Mouse (Mus musculus) lung, embryonic 14.5 days (tissue): ENCODE measurements around the gene Gm20388. TPM values are rescaled to one million over a fixed set of nuclear protein-coding genes. Genes with fewer than 3 reads are reported as not detected.

Experiments used
- ATAC-seq: fragments of 200-750 bp; cut with Nextera tagmentation; 2 replicates; pipeline ENCODE4 v1.8.0; 2017; ENCODE audit warnings: mild to moderate bottlenecking, moderate TSS enrichment, moderate library complexity; ENCODE audit not compliant: insufficient read depth
- DNase-seq: peaks from one replicate; pipeline ENCODE4 v3.0.0-alpha.2; 2015
- H3K27ac ChIP-seq: fragments of 300-500 bp; sonication (generic); 2 replicates; pipeline ENCODE4 v1.5.1; 2014; ENCODE audit warnings: low read depth, mild to moderate bottlenecking, moderate library complexity
- H3K27me3 ChIP-seq: fragments of 300-500 bp; sonication (generic); 2 replicates; pipeline ENCODE4 v1.6.1; 2014; ENCODE audit warnings: low read length, control low read depth; ENCODE audit not compliant: insufficient read depth
- H3K36me3 ChIP-seq: fragments of 300-500 bp; sonication (generic); 2 replicates; pipeline ENCODE4 v1.6.1; 2014; ENCODE audit warnings: control low read depth; ENCODE audit not compliant: insufficient read depth
- H3K4me1 ChIP-seq: fragments of 300-500 bp; sonication (generic); 2 replicates; pipeline ENCODE4 v1.6.1; 2014; ENCODE audit warnings: antibody characterized with exemption, control low read depth; ENCODE audit not compliant: insufficient read depth
- H3K4me2 ChIP-seq: fragments of 300-500 bp; sonication (generic); 2 replicates; pipeline ENCODE4 v1.6.1; 2014; ENCODE audit warnings: mild to moderate bottlenecking
- H3K4me3 ChIP-seq: fragments of 300-500 bp; sonication (generic); 2 replicates; pipeline ENCODE4 v1.5.1; 2014; ENCODE audit warnings: low read depth, low read length
- H3K9ac ChIP-seq: fragments of 300-500 bp; sonication (generic); 2 replicates; pipeline ENCODE4 v1.6.1; 2014
- H3K9me3 ChIP-seq: fragments of 300-500 bp; sonication (generic); 2 replicates; pipeline ENCODE4 v1.6.1; 2016; ENCODE audit warnings: low read depth, low read length, control low read depth
- CTCF ChIP-seq: IDR thresholded peaks from 2 replicates; pipeline ENCODE4 v1.5.1; 2016; ENCODE audit warnings: antibody characterized with exemption, low read depth
- WGBS: fragments of 180-500 bp; shearing (Covaris S2); extraction: QIAGEN DNeasy Blood & Tissue Kit; methylation state at CpG from one replicate; pipeline ENCODE4 v1.1.7; 2014; 5-methylcytosine and 5-hydroxymethylcytosine counted together
- polyA plus RNA-seq: library from polyadenylated mRNA; unstranded; fragments of >200 nt; fragmentation: Nextera tagmentation; extraction: Ambion mirVana; gene quantifications from 2 replicates; pipeline ENCODE4 v1.2.1, GENCODE M21; 2014

The Gm20388 gene
- polyA plus RNA-seq, 1 experiment from 2014 or later, result not detected

GRCm38 (mm10) chr8:121326164-121326910, 1415.7 kb downstream of the Gm20388 start:
- Histone ChIP-seq H3K9ac (no peak overlapping the region), H3K4me2 (no peak overlapping the region), H3K9me3 (no peaks in the 10 kb centered on the region), H3K4me1 (peaks cover 13% of the 10 kb centered on the region), H3K4me3 (no peak overlapping the region), H3K36me3 (no peaks in the 10 kb centered on the region), H3K27ac (no peak overlapping the region), H3K27me3 (no peaks in the 10 kb centered on the region)
- DNase-seq (peak; percentile 69), ATAC-seq (peak; percentile 49)
- WGBS, result 40% methylated on average over 18 of the region's 18 CpGs
- TF ChIP-seq CTCF, result no peak

DNA sequence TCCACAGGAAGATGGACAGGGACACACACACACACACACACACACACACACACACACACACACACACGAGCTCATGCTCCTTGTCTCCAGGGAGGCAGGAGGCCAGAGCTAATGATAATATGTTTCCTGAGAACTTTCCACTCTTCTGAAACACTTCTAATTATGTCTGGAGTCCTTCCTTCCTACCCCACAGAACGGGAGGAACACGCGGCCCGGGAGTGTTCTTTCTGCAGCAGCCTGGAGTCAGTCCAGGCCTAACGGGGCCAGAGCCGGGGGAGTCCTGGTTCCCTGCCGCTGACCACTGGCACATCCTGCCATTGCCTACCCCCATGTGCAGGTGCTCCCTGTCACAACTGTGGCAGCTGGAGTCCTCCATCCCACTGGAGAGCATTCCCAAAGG, 1421.8 kb downstream of the Gm20388 start:
- ATAC-seq (no peak), DNase-seq (peak; percentile 54)
- TF ChIP-seq CTCF, result no peak
- Histone ChIP-seq H3K9me3 (no peaks in the 10 kb centered on the region), H3K4me3 (no peak overlapping the region), H3K36me3 (no peaks in the 10 kb centered on the region), H3K9ac (no peak overlapping the region), H3K27me3 (no peaks in the 10 kb centered on the region), H3K27ac (no peak overlapping the region), H3K4me1 (peaks cover 9% of the 10 kb centered on the region), H3K4me2 (no peak overlapping the region)
- WGBS, result 32% methylated on average over 8 of the region's 8 CpGs

- peak overlapping the region; percentile 78; the same call in 1 of the 2 replicates for H3K27ac ChIP-seq
- peak overlapping the region; percentile 36 for H3K9ac ChIP-seq
- peak; percentile 64 for ATAC-seq
- WGBS, result 31% methylated on average over 33 of the region's 33 CpGs
- H3K4me2 ChIP-seq, result no peak overlapping the region
- no peaks in the 10 kb centered on the region for H3K36me3 ChIP-seq
- H3K4me3 ChIP-seq, result no peak overlapping the region
- peak; percentile 68 for DNase-seq
- no peaks in the 10 kb centered on the region for H3K9me3 ChIP-seq
- peaks cover 9% of the 10 kb centered on the region for H3K4me1 ChIP-seq
- no peaks in the 10 kb centered on the region for H3K27me3 ChIP-seq
- no peak for TF ChIP-seq CTCF
Observed at GRCm38 (mm10) chr8:121334495-121335424, 1424.1 kb downstream of the Gm20388 start.

DNA sequence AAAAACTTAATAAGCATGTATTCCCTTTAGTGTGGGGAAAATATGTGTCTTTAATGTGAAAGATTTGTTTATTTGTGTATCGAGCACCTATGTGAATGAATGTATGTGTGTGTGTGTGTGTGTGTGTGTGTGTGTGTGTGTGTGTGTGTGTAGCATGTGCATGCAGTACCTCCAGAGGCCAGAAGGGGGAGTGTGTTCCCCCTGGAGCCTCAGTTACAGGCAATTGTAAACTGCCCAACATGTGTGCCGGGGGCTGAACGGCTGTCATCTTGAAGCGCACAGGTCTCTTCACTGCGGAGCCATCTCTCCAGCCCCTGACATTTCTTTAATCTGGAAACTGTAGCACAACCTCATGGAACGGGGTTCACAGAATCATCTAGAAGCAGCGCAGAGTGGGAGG, 1425.0 kb downstream of the Gm20388 start:
- 95% methylated on average over 7 of the region's 7 CpGs for WGBS
- no peak overlapping the region for H3K27ac ChIP-seq
- TF ChIP-seq CTCF, result peak; percentile 53

GRCm38 (mm10) chr8:121342931-121343330, 1432.3 kb downstream of the Gm20388 start:
- H3K4me2 ChIP-seq, result no peak overlapping the region
- peak; percentile 24; the same call in 1 of the 2 replicates for ATAC-seq
- H3K9me3 ChIP-seq, result no peaks in the 10 kb centered on the region
- H3K4me1 ChIP-seq, result peaks cover 21% of the 10 kb centered on the region
- no peak for TF ChIP-seq CTCF
- no peaks in the 10 kb centered on the region for H3K27me3 ChIP-seq
- H3K27ac ChIP-seq, result peak overlapping the region; percentile 70
- WGBS, result 25% methylated on average over 13 of the region's 13 CpGs
- H3K4me3 ChIP-seq, result no peak overlapping the region
- peak; percentile 70 for DNase-seq
- no peak overlapping the region for H3K9ac ChIP-seq
- H3K36me3 ChIP-seq, result no peaks in the 10 kb centered on the region

More for the DNA sequence above, 1425.0 kb downstream of the Gm20388 start:
- H3K4me3 ChIP-seq, result no peak overlapping the region
- no peak overlapping the region for H3K9ac ChIP-seq
- no peaks in the 10 kb centered on the region for H3K36me3 ChIP-seq
- ATAC-seq (no peak), DNase-seq (no peak)
- no peaks in the 10 kb centered on the region for H3K9me3 ChIP-seq
- no peaks in the 10 kb centered on the region for H3K27me3 ChIP-seq
- no peak overlapping the region for H3K4me2 ChIP-seq
- H3K4me1 ChIP-seq, result peaks cover 9% of the 10 kb centered on the region

DNA sequence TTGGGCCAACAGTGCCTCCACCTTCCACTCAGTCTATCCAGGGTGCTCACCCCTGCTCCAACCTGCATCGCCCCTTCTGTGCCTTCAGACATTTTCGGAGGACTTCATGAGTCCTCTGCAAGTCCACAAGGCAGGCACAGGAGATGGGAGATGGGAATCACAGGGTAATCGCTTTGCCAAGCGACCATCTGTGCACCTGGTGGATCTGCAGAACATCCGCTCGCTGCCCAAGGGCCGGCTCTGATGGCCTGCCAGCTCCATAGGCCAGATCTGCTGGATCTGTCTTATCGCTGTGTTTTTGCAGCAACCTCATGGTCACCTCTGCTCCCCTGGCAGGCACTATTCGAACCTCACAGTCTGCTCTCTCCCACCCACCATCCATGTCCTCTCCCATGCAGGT, 1433.8 kb downstream of the Gm20388 start:
- no peak for DNase-seq
- no peaks in the 10 kb centered on the region for H3K27me3 ChIP-seq
- no peaks in the 10 kb centered on the region for H3K9me3 ChIP-seq
- peaks cover 21% of the 10 kb centered on the region for H3K4me1 ChIP-seq
- H3K9ac ChIP-seq, result no peak overlapping the region
- H3K4me3 ChIP-seq, result no peak overlapping the region
- TF ChIP-seq CTCF, result no peak
- 83% methylated on average over 9 of the region's 9 CpGs for WGBS
- H3K4me2 ChIP-seq, result no peak overlapping the region
- H3K27ac ChIP-seq, result no peak overlapping the region
- no peak for ATAC-seq
- H3K36me3 ChIP-seq, result no peaks in the 10 kb centered on the region

DNA sequence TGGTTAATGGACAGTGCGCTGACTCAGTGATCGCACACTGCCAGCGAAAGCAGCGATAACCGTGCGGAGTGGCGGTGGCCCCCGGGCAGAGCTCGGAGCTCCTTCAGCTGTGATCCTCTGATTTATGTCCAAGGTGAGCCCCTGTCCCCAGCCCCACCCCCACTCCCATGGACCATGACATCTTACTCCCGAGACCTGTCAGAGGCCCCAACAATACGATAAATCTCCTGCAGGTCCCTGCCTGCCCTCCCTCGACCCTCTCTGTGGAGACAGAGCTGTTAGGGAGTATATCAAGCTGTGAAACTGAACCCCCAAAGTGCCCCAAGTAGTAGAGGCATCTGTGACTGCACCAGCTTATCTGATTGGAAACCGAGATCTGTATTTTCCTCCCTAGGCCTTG, 1435.5 kb downstream of the Gm20388 start:
- Histone ChIP-seq H3K36me3 (no peaks in the 10 kb centered on the region), H3K4me1 (peaks cover 21% of the 10 kb centered on the region), H3K4me2 (no peak overlapping the region), H3K4me3 (no peak overlapping the region), H3K27ac (no peak overlapping the region), H3K9me3 (no peaks in the 10 kb centered on the region), H3K9ac (no peak overlapping the region), H3K27me3 (no peaks in the 10 kb centered on the region)
- no peak for TF ChIP-seq CTCF
- ATAC-seq (no peak), DNase-seq (no peak)
- 55% methylated on average over 13 of the region's 13 CpGs for WGBS
